Mouse (Mus musculus) cerebellum, adult 9-10 months (tissue): ENCODE measurements at regions not wholly inside any gene's neighbourhood (a gene's known extent, or its start where the extent isn't known, plus 50 kb on each side); places are given as distances from the start of the nearest gene placed in this dataset.

Experiments used
- DNase-seq: peaks from one replicate; pipeline ENCODE4 v3.0.0; 2022

DNA sequence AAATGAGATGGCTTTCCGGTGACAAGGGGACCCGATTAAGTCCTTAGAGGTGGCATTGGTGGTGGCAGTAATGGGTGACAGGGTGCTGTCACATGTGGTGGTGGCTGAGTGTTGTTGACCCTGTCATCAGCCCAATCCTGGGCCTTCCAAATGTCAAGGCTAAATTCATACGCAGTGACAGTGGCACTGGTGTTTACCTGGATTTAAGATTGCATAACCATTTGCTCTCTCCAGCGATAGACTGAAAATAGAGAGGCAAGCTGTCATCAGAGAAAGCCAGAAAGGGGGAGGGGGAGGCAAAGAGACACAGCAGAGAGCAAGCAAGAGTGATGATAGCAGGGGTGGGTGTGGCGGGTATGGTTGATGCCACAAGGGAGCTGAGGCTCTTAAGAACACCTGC is 215.1 kb downstream of the Suds3 start:
- DNase-seq: no peak

DNA sequence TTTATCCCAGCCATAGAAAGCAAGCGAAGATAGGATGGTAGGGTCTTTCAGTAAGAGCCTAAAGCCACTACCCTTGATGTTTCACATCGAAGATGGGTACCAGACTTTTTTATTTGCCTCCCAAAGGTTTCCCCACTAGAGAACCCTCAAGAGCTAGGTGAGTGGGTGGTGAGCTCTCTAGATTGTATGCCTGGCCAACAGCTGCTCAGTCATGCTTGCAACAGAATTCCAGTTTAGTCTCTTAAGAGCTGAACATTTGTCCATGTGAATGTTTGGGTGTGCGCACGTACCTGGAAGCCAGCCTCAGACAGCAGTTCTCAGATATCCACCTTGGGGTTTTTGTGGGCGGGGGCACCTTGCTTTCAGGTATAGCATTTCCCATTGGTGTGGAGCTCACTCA is 218.5 kb downstream of the Suds3 start:
- DNase-seq: no peak

DNA sequence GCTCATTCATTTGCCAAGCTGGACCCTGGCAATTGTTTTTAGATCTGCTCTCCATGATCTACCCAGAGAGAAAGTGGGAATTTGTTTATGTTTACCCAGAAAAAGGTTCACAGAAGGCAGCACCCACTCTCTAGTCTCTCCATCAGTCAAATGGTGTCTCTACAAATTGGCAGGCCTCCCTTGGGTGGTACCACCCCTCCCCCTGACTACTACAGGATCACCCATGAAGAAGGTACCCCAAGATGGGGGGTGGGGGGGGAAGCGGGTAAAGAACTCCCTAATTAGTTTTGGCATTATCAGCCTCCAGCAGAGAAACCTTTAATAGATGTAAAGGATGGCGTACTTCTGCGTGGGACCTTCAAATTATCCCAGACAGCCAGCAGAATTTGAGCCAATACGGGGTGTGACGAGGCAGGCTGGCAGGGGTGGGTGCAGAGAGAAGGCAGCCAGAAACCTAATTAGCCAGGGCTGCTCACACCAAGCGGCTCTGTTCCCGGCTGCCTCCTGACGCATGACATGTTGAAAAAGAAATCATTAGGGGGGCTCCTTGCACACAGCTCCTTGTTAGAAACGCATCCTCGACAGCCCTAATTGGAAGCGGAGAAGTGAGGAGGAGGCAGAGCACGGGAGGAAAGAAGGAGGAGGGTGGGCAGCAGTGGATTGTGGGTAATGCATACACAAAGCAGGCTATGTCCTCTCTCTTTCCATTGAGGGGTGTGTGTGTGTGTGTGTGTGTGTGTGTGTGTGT is 220.7 kb downstream of the Suds3 start:
- DNase-seq: peak; percentile 11

DNA sequence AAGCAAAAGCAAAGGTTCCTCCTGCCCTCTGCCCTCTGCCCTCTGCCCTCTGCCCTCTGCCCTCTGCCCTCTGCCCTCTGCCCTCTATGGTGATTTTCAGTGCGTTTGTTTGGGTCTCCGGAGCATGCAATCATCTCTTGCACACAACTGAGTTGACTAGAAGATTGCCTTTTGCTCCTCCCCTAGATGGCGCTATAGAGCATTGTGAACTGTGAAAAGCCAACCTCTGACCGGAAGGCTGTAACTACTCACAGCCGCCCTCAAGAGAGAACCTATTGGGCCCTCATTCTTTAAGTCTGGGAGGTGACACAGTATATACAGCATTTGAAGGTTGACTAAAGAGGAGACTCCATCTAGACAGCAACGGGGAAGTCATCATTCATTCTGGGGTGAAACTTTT is 221.3 kb downstream of the Suds3 start:
- DNase-seq: peak; percentile 8

DNA sequence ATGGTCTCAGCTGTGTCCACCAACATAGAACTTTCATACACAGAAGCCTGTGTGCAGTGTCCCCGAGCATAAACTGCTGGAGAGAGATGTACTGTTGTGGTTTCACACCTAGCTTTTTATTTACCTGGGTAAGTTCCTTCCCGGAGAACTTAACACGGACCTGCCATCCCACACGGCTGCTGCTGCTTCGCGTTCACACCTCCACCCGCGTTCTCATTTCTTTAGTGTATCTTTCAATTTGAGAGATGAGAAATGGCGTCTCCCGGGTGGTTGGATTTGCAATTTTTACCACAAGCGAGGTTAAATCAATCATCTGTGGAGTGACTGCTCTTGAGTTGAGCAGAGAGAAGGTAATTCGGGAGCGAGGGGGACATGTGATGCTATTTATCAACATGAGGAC is 223.0 kb downstream of the Suds3 start:
- DNase-seq: no peak

DNA sequence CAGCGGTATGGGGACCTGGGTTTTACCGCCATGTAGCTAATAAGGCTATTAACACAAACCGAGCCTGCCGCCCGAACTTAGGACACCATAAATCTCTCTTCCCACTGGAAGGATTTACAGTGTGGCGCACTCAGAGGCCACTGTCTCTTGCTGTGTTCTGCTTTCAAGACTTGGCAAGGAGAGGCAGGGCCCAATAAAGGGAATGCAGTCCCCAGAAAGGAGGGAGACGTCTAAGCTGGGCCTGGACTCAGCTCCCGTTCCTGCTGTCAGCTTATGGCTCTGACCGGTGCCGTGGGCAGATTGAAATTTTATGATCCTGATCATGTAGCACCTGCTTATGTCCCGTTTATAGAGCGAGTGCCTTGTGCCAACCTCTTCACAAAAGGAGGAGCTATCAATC is 226.7 kb downstream of the Suds3 start:
- DNase-seq: no peak

DNA sequence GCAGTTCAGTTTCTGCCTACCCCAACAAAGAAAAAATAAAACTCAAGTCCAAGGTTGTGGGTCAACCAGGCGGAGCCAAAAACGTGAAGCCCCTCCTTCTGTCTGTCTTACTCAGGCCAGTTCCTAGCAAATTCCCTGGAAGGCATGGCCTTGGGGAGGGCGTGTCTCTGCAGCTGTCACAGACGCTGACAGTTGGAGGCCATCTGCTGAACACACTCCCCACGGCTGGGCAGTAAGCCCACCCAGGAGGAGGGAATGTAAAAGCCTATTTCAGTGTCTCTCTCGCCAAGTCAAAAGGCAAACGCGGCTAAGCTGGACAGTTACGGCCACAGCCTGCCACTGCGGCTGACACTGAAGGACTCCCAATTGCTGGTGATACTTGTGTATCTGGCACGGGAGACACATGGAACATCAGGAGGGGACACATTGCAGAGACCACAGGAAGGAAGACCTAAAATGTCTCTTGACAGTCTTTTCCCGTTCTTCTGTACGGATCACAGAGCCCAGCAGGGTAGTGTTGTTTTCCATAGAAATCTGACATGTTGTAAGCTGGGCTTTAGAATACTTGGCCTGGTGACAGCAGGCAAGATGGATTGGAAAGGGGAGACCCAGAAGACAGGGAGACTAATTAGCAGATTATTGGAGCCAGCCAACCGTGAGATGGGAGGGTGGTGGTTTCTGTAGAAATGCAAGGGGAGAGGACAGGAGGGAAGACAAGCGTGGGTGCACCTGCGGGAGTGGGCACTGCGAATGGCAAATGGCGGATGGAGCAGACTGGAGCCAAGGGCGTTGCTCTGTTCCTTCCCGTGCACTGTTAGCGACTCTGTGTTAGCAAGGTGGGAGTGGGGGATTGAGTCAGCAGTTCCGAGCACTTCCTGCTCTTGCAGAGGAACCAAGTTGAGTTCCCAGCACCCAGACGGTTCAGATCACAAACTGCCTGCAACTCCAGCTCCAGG is 229.5 kb downstream of the Suds3 start:
- DNase-seq: peak; percentile 37

DNA sequence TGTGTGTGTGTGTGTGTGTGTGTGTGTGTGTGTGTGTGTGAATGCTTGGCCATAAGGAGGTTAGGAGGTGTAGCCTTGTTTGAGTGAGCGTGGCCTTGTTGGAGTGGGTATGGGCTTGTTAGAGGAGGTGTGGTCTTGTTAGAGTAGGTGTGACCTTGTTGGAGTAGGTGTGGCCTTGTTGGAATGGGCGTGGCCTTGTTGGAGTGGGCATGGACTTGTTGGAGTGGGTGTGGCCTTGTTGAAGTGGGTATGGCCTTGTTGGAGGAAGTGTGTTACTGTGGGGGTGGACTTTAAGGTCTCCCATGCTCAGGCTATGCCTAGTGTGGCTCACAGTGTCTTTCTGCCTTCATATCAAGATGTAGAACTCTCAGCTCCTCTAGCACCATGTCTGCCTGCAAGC is 236.2 kb downstream of the Suds3 start:
- DNase-seq: no peak

DNA sequence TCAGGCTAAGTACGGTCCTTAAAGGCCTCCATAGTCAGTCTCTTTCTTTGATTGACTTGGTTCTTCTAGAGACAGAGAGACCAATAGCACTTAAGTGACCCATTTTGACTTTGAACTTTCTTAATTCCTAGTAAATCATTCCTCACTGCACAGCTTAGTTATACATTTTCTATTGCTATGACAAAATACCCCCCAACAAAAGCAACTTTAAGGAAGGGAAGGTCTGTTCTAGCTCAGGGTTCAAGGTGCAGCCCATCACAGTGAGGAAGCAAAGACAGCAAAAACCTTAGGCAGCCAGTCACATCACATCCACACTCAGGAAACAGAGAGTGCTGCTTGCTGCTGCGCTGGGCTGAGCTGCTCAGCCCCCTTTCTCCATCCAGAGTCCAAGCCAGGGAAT is 241.0 kb downstream of the Suds3 start:
- no peak for DNase-seq

DNA sequence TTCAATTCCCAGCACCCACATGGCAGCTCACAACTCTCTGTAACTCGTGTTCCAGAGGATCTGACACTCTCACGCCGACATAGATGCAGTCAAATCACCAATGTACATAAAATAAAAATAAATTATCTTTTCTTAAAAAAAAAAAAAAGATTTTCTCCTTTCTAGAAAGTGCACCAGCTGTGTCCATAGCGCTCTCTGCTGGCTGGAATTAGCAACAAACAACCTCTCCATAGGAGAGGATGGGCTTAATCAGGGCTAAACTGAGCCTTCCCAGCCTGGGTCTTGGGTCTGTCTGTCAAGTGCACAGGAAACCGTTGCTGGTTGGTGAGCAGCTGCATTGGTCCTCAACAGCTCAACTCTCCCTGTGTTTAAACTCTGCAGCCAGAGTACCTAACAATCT is 247.8 kb downstream of the Suds3 start:
- DNase-seq: no peak

DNA sequence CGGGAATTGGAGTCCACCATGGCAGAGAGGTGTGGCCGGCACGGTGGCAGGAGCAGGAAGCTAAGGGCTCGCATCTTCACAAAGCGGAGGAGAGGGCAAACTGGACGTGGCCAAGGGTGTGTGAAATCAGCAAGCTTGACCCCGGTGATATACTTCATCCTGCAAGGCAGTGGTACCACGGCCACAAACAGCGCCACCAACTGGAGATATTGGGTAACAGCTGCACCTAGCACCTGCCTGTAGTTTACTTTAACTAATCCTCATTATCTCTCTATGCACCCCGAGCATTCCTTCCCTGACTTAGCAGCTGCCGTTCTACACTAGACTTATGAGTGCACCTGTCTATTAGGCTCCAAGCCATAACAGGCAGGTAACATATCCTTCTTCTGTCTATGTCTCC is 251.6 kb downstream of the Suds3 start:
- DNase-seq: no peak

DNA sequence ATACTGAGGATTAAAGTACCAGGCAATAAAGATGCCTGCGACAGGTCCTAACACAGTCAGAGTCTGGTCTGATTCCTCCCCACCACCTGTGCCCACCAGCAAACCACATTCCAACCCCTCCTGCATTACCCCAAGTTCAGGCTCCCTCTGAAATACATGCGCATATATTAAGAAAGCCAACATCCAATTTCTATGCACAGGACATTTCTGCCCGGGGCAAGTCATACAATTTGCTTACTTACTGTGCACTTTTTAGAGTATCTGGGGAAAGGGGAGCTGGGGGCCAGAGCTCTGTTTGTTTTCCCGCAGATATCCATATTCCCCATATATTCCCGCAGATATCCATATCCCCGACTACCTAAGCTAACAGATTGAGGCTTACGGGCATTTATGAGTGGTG is 261.1 kb upstream of the Srrm4 start:
- no peak for DNase-seq

DNA sequence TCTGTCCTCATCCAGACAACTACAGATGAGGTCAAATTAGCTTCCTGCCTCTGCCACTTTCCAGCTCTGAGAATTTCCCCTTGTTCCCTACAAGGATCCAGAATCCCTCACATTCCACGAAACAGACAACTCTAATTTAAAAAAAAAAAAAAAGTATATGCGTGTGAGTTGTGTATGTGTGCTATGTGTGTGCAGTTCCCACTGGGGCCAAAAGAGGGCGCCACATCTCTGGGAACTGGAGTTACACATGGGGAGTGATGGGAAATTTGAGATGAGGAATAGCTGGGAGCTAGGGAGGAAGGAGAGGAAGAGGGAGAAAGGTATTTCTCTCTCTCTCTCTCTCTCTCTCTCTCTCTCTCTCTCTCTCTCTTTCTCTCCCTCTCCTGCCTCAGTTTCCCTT is 240.3 kb upstream of the Srrm4 start:
- DNase-seq: no peak

DNA sequence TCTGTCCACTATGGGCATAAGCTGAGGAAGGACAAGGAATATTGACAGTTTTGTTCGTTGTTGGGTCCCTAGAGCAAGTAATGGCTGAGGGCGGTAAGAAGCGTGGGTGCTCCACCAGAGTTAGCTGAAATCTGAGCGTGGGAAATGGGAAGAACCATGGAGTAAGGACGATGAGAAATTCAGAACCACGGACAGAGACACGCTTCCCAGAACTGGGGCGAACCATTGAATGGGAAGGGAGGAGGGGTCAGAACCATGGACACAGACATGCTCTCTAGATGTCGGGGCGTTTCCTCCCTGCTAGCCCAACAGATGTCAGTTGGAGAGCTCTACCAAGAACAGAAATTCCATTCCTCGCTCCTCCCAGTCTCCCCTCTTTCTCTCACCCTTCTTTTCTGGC is 238.2 kb upstream of the Srrm4 start:
- DNase-seq: no peak

DNA sequence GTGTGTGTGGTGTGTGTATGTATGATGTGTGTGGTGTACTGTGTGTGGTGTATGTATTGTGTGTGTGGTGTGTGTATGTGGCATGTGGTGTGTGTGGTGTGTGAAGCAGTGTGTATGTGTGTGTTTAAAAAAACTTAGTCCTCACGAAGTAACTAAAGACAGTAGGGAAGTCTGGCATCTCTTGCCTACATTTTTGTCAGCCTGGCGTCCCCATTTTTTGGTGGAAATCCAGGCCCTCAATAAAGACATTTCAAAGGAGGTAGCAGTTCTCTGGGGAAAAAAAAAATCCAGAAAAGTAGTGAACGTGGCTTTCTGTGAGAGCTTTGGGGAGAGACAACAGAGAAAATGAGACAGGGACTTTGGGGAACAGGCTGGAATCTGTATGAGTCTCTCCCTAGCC is 231.6 kb upstream of the Srrm4 start:
- DNase-seq: no peak

DNA sequence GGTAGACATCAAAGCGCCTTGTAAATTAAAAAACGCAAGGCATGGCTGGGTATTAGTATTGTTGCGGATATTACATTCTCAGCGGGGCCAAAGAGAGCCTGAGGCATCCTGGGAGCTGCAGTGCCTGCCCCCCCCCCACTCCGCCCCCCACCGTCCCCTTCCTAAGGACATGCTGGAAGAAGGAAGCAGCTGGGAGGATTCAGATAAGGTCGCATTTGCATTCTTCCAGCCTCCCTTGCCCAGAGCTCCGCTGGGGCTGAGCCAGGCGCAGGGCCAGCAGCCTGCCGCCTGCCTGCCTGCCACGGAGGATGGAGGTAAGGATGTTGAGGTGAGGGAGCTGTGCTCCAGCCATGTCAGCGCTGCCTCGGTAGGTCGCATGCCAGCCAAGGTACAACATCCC is 230.5 kb upstream of the Srrm4 start:
- DNase-seq: peak; percentile 3

DNA sequence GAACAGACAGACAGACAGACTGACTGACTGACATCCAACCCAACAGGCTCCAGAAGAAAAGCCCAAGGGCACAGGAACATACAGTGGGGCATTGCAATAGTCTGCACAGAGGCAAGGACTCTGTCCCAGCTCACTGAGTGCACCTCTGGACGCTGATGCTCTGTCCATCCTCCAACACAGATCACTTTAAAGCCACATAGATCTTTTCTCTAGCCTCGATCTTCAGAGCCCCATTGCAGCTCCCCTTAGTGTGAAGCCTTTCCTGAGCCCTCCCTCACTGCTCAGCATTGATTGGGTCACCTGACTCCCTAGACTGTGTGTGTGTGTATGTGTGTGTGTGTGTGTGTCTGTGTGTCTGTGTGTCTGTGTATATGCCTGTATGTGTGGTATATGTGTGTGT is 218.2 kb upstream of the Srrm4 start:
- DNase-seq: no peak

DNA sequence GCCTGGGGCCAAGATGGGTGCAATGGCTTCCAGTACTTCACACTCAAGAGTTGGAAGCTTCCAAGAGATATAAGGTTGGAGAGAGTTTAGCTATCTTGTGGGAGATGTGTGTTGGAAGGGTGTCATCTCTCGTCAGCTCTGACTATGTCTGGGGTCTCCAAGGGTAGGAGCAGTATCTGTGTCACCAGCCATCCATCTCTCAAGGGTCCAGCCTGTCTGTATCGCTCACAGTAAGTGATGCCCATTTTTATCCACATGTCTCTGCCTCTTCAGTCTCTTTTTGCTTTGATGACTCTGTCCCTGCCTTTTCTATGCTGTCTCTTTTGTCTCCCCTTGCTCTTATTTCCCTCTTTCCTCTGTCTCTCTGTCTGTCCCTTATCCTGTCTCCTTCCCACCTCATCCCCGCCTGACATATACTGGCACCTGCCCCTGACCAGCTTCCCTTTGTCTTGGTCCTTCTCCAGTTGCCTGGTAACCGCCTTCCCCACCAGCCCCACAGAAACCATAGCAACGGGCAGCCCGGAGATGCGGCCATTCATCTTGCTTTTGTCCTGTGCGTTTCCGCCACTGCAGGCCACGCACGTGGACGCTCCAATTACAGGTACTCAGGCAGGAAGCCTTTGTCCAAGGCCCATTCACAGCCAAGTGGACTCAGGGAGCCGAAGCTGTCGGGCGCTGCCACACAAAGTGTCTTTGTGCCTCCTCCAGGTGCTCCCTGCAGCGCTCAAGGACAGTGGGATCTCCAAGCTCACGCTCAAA is 217.6 kb upstream of the Srrm4 start:
- DNase-seq: no peak

DNA sequence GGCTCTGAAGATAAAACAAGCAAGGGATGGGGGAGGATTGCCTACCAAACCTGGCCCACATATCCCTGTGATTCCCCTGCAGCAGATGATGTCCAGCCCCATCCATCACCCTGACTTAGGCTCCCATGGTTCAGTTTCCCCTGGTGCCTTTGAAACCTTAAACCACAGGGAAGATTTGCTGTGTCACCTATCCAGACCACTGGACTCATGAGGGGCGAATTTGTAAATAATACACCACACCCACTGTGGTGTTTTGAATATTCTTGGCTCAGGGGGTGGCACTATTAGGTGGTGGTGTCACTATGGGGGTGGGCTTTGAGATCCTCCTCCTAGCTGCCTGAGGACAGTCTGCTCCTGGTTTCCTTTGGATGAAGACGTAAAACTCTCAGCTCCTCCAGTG is 205.8 kb upstream of the Srrm4 start:
- no peak for DNase-seq

DNA sequence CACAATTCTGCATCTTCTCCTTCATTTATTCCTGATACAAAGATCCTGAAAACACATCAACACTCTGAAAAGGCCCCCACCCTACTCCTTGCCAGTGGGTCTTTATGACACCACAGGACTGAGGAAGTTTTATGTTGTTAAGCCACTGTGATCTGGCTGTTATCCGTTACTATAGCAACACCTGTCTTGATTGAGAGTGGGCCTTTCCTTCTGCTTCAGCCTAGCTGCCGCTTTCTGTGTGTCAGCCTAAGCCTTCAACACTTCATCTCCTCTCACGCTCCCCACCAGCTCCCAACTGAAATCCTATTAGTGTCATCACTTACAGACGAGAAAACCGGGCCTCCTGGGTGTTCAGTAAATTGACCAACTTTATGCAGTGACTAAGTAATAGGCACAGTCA is 203.6 kb upstream of the Srrm4 start:
- DNase-seq: no peak

DNA sequence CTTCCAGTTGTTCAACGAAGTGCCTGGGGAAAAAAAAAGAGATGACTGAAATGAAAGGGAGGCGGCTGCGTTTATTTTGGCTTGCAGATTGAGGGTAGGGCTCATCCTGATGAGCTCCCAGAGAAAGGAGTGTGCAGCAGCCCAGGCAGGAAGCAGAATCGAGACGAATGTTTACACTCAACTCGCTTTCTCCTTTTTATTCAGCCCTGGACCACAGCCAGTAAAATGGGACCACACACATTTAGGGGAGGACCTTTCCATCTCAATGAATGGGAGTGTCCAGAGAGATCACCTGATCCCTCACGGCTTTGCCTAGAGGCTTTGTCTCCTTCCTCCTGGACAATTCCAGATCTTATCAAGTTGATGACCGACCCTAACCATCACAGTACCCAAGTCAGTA is 198.8 kb upstream of the Srrm4 start:
- no peak for DNase-seq

DNA sequence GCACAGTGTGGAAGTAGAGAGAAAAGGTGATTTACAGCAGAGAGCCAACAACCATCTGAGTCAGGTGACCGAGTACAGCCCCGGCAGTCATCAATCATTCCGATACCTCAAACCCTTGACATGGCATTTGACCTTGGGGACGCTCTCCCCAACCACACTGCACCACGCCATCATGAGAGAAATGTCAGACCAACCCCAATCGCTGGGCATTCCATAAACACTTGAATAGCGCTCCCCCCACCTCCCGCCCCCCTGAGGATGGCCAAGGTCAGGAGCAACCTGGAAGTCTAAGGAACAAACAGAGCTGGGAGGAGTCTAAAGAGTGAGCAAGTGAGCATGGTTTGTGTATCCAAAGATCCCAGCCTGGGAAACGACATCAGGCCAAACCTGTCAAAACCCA is 198.2 kb upstream of the Srrm4 start:
- DNase-seq: no peak

DNA sequence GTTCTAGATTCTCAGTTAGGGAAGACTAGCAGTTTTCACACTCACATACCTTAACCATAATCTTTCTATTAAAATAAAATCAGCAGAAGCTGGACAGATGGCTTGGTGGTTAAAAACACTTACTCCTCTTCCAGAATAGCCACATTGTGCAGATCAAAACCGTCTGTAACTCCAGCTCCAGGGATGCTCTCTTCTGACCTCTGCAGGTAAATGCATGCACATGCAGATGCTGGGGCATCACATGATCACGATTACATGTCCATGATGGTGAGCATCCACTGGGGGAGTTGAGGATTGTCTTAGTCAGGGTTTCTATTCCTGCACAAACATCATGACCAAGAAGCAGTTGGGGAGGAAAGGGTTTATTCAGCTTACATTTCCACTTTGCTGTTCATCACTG is 184.8 kb upstream of the Srrm4 start:
- DNase-seq: peak; percentile 2

DNA sequence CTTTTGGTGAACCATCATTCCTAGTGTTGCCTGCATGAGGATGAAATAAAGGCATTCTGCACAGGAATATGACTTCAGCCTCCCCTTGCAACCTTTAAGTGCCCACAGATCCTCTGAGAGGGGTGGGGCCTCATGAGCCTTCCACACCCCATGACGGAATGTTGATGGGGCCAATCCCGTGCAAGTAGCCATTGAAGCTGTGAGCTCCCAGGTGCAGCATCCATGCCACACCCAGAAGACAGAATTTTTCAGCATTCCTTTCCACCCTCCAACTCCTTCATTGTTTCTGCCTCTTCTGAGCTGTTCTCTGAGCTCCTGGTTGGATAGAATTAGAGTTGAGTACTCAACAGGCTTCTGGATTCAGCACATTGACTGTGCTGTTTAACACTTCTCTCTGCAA is 174.6 kb upstream of the Srrm4 start:
- no peak for DNase-seq
